Mouse (Mus musculus): ENCODE results near the gene Pou6f1.

Pou6f1 gene

GRCm38 (mm10) chr15:100580108-100580507, 19.7 kb downstream of the Pou6f1 start:
- in situ Hi-C loops (cut with MboI; ENCODE audit: low sequenced_read_pairs) = no loop called here

DNA sequence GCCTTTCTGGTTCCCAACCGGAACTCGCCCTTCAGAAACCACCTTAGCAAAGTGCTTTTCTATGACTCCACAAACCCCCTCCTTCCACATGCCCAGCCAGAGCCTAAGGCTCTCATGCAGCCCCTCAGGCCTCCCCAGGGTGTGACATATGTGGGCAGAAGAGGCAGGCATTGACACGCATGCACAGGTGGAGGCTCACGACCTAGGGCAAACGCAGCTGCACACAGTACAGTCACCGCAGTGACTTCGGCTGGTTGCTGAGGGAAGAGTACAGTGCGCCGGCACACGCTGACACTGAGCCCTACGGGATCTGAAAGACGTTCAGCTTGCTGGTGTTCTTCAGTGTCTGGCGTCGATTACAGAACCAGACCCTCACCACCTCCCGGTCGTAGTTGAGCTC, 21.8 kb downstream of the Pou6f1 start:
- in situ Hi-C loops (cut with MboI; ENCODE audit: low sequenced_read_pairs) = no loop called here

DNA sequence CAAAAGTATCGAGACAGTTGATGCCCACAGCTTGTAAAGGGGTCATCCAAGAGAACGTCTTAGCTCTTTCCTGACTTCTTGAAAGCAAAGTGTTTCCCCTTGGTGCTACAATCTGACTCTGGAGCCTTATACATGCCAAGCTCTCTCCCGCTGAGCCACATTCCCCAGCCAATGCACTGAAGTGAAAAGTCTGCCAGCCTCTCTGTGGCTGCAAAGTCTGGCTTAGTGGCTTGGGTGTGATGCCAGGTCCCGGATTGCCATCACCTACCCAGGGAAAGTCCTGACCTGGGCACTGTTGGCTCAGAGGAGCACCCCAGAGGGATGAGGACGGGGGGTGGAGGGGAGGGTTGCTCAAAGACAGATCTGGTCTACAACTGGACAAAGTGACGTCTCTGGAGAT, 23.0 kb downstream of the Pou6f1 start:
- in situ Hi-C loops (cut with MboI; ENCODE audit: low sequenced_read_pairs) = no loop called here

- in situ Hi-C loops (cut with MboI; ENCODE audit: low sequenced_read_pairs) = no loop called here
Measured at GRCm38 (mm10) chr15:100576392-100576791, 23.4 kb downstream of the Pou6f1 start.

- in situ Hi-C loops (cut with MboI; ENCODE audit: low sequenced_read_pairs) = no loop called here
Measured at GRCm38 (mm10) chr15:100575366-100575765, 24.4 kb downstream of the Pou6f1 start.

- in situ Hi-C loops (cut with MboI; ENCODE audit: low sequenced_read_pairs) = no loop called here
Measured at GRCm38 (mm10) chr15:100574378-100574777, 25.4 kb downstream of the Pou6f1 start.

DNA sequence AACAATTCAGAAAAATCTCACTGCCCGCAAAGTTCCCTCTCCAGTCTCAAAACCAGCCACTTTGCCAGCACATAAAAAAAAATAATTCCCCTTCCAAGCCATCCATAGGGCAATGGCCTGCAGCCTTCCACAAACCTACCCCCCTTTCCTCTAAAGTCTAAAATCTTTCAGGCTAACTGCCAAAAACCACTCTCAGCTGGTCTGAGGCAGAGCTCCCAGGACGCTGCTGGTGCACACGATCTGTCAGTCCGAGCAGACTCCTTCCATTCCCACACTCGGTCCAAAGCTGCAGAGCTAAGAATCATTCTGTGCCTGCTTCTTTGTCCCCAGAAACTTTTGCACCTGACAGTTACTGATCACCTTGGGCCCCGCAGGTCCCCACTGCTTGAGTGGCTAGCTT, 25.8 kb downstream of the Pou6f1 start:
- in situ Hi-C loops (cut with MboI; ENCODE audit: low sequenced_read_pairs) = no loop called here

DNA sequence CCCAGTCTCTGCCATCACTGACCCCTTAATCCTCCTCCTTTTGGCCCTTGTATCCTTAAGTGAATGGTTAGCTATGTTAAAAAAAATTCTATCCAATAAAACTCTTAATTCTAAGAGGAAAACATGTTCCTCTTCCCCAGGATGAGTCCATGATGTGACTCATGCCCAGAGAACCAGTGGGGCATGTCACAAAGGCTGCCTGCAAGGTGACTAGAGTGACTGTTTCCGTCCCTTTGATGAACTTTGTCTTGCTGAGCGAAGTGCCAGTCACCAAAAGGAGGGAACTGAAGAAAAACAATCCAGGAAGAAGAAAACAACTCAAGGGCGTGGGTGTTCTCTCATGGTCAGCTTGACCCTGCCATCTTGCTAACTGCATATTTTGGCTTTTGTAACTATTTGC, 30.5 kb downstream of the Pou6f1 start:
- in situ Hi-C loops (cut with MboI; ENCODE audit: low sequenced_read_pairs) = no loop called here

DNA sequence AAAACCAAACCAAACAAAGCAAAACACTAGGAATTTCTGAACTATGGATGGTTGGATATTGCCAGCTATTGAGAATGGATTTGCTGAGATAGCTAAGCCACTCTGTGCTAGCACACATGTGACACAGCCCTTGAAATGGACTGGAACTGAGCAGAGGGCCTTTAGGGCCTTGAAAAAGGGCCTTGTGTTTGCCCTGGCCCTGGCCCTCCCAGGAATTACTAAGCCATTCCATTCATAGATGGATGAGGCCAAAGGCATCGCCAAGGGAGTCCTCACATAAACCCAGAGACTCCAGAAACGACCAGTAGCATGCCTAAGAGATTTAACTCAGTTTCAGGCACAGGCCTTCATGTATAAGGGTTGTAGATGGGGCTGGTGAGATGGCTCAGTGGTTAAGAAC, 33.3 kb downstream of the Pou6f1 start:
- in situ Hi-C loops (cut with MboI; ENCODE audit: low sequenced_read_pairs) = no loop called here

DNA sequence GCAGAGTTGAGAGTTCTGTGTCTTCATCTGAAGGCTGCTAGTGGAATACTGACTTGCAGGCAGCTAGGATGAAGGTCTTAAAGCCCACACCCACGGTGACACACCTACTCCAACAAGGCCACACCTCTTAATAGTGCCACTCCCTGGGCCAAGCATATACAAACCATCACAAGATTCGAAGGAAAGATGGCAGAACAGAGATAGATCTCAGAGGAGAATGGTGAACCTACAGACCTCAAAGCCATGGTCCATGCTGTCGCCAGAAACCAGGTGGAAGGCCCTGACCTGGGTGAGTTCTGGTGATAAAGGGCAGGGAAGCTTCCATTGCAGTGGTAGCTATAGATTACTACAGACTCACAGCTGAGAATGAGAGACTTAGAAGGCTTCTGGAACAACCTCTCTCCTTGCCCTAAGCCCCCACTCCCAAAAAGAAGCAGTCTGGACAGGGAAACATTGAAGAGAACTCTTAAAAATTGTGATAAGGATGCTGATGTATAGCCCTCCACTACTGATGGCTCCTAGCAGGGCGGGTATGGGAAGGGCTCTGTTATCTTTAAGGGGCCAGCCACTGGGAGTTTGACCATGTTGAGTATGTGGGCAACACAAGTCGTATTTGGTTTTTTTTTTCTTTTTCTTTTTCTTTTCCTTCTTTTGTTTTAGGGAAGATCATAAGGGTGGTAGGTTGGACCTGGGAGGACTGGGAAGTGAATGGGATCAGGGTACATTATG, 41.9 kb downstream of the Pou6f1 start:
- in situ Hi-C loops (cut with MboI; ENCODE audit: low sequenced_read_pairs) = no loop called here

DNA sequence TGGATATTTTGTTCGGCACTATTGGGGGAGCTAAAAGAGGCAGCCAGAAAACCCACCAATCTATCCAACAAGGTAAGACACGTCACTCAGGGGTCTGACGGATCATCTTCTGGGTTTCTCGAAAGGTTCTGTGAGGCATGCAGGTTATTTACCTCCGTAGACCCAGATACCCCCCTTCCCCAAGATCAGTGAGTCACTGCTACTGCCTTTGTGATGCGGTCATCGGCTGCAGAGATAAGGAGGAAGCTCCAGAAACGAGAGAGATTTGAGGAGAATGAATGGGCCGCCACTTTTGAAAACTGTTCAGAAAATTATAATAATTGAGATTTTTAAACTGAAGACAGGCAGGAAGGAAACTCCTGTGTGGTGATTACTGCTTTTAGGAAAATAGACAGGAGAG, 43.4 kb downstream of the Pou6f1 start:
- in situ Hi-C loops (cut with MboI; ENCODE audit: low sequenced_read_pairs) = no loop called here

- in situ Hi-C loops (cut with MboI; ENCODE audit: low sequenced_read_pairs) = no loop called here
Measured at GRCm38 (mm10) chr15:100555965-100556364, 43.8 kb downstream of the Pou6f1 start.

DNA sequence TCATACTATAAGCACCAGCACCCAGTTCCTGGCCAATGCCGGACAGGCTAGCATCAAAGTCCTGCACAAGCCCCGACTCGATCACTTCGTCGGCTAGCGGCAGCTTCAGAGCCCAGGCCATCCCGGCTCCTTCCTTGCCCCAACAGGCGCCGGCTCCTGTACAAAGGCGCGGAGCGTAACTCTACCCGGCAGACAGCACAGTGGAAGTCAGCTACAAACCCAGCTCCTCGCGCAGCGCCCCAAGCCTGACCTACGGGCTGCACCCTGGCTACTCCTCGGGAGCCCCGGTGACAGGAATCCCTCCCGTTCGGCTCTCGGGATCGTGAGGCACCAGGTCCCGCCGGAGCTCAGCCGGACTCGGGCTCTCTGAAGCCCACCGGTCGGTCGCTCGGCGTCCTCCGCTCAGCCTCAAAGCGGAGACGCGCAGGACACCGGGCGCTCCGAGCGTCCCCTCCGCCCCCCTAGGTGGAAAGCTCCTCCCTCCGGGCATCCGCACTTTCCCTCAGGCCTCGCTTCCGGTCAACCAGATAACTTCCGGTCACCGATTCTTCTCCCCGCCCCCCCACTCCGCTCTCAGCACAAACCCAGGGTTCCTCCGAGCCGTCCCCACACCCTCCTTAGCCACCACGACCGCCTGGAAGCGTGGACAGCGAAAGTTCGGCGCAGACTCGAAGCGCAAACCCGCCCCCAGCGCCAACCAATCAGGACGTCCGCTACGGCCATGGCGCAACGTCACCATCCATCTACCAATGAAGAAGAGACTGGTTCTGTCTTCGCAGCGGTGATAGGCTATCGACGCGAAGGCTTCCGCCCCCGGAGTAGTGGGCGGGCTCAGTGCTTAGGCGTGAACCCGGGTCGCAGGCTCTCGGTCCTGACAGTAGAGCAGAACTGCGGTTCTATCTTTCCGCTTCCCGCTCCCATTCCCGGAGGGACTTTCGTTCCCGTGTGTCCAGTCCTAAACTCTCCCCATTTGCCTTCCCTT, 48.2 kb downstream of the Pou6f1 start, which contains the start of gene Tfcp2:
Tfcp2 (minus strand) TSS at position 683 of the 982 bp plus-strand sequence.
- in situ Hi-C loops (cut with MboI; ENCODE audit: low sequenced_read_pairs) = no loop called here

DNA sequence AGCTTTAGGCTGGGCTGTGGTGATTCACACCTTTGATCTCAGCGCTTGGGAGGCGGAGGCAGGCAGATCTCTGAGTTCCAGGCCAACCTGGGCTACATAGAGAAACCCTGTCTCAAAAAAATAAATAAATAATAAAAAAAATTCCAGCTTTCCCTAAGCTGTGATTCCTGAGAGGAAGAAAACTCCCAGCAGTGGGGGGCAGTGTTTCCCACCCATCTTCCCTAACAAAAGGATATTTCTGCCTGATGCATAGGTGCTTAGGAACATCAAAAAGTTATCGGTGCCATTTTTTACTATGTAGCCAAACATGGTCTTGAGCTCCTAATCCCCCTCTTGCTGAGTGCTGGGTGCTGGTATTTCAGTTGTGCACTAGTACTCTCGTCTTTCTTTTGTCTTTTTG, 49.5 kb downstream of the Pou6f1 start:
- in situ Hi-C loops (cut with MboI; ENCODE audit: low sequenced_read_pairs) = no loop called here

DNA sequence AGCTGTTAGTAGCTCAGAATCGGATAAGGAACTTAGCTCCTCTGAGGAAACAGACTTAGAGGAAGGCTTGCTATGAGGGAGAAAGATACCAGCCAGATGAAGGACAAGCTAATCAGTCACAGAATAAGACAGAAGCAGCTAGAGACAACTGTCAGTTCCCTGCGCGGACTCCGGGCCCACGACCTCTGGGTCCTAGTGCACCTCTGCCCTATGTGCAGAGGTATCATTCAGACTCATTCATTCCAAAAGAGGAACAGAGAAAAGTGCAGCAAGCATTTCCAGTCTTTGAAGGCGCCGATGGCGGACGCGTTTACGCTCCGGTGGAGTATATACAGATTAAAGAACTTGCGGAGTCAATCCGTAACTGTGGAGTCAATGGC, 56.1 kb downstream of the Pou6f1 start:
- in situ Hi-C loops (cut with MboI; ENCODE audit: low sequenced_read_pairs) = loop anchor here (25.0 kb wide), 1 partner anchor 144 kb away; the partner anchor contains the start of gene Cela1

GRCm38 (mm10) chr15:100542876-100543650, 56.7 kb downstream of the Pou6f1 start:
- in situ Hi-C loops (cut with MboI; ENCODE audit: low sequenced_read_pairs) = loop anchor here (25.0 kb wide), 1 partner anchor 144 kb away; the partner anchor contains the start of gene Cela1

GRCm38 (mm10) chr15:100541426-100541825, 58.4 kb downstream of the Pou6f1 start:
- in situ Hi-C loops (cut with MboI; ENCODE audit: low sequenced_read_pairs) = loop anchor here (25.0 kb wide), 1 partner anchor 146 kb away; the partner anchor contains the start of gene Cela1

DNA sequence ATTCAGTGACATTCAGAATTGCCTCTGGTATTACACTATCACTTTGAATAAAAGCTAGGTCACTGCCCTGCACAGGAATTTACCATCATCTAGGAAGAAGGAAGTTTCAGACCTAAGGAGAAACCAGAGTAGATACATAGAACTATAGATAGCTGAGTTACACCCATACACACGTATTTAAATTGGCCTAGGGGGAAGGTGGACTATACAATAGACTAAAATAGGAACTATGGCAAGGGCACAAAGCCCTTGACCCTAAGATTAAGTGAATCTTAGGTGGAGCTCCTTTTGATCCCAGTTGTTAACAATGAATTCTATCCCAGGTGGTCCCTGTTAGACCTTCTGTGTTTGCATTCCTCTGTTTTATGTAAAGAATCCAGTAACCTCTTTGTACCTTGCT, 58.8 kb downstream of the Pou6f1 start:
- in situ Hi-C loops (cut with MboI; ENCODE audit: low sequenced_read_pairs) = loop anchor here (25.0 kb wide), 1 partner anchor 146 kb away; the partner anchor contains the start of gene Cela1

GRCm38 (mm10) chr15:100539411-100539810, 60.4 kb downstream of the Pou6f1 start:
- in situ Hi-C loops (cut with MboI; ENCODE audit: low sequenced_read_pairs) = loop anchor here (25.0 kb wide), 1 partner anchor 148 kb away; the partner anchor contains the start of gene Cela1

DNA sequence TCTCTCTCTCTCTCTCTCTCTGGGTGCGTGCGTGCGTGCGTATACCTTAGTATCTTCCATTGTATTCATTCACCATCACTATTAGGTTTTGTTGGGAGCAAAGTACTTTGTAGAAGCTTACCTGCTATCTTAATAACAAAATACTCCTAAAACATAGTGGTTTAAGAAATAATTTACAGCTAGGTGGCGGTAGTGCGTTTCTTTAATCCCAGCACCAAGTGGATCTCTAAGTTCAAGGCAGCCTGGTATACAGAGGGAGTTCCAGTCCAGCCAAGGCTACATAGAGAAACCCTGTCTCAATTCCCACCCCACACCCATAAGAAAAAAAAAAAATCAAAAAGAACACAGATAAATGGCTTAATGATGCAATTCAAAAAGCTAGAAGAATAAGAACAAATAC, 61.9 kb downstream of the Pou6f1 start:
- in situ Hi-C loops (cut with MboI; ENCODE audit: low sequenced_read_pairs) = loop anchor here (25.0 kb wide), 1 partner anchor 149 kb away; the partner anchor contains the start of gene Cela1
